Mouse (Mus musculus): ENCODE measurements around the gene Slc17a1. TPM values are rescaled to one million over a fixed set of nuclear protein-coding genes. Genes with fewer than 3 reads are reported as not detected.

Slc17a1 gene
- polyA plus RNA-seq, 1 experiment from 2014 or later, result 0.17 TPM

GRCm38 (mm10) chr13:23910121-23910520, 42.6 kb downstream of the Slc17a1 start:
- Histone ChIP-seq H3K27me3 (ENCODE audit: control insufficient read depth, insufficient read depth, low read depth, low read length) (no peaks in the 10 kb centered on the region), H3K27ac (ENCODE audit: low read length) (no peak overlapping the region), H3K4me2 (ENCODE audit: low read depth, low read length) (no peak overlapping the region), H3K36me3 (ENCODE audit: control insufficient read depth, insufficient read depth) (no peaks in the 10 kb centered on the region), H3K4me1 (ENCODE audit: control insufficient read depth, low read depth, low read length) (peaks cover 18% of the 10 kb centered on the region), H3K4me3 (ENCODE audit: low read depth, low read length) (no peak overlapping the region), H3K9me3 (replicated peaks; ENCODE audit: control insufficient read depth, low read length) (no peaks in the 10 kb centered on the region), H3K9ac (ENCODE audit: low read depth, low read length) (no peak overlapping the region)
- ATAC-seq (ENCODE audit: low read depth), result no peak
- WGBS (ENCODE audit: insufficient replicate concordance), result 29% methylated on average over 5 of the region's 5 CpGs

GRCm38 (mm10) chr13:23911335-23911734, 43.8 kb downstream of the Slc17a1 start:
- WGBS (ENCODE audit: insufficient replicate concordance), result 28% methylated on average over 5 of the region's 5 CpGs
- Histone ChIP-seq H3K27ac (ENCODE audit: low read length) (no peak overlapping the region), H3K4me1 (ENCODE audit: control insufficient read depth, low read depth, low read length) (peaks cover 18% of the 10 kb centered on the region), H3K36me3 (ENCODE audit: control insufficient read depth, insufficient read depth) (no peaks in the 10 kb centered on the region), H3K27me3 (ENCODE audit: control insufficient read depth, insufficient read depth, low read depth, low read length) (no peaks in the 10 kb centered on the region), H3K9me3 (replicated peaks; ENCODE audit: control insufficient read depth, low read length) (no peaks in the 10 kb centered on the region), H3K9ac (ENCODE audit: low read depth, low read length) (no peak overlapping the region), H3K4me3 (ENCODE audit: low read depth, low read length) (no peak overlapping the region), H3K4me2 (ENCODE audit: low read depth, low read length) (no peak overlapping the region)
- ATAC-seq (ENCODE audit: low read depth), result no peak

GRCm38 (mm10) chr13:23913791-23914306, 46.3 kb downstream of the Slc17a1 start:
- no peaks in the 10 kb centered on the region for H3K27me3 ChIP-seq (ENCODE audit: control insufficient read depth, insufficient read depth, low read depth, low read length)
- no peak overlapping the region for H3K4me2 ChIP-seq (ENCODE audit: low read depth, low read length)
- H3K4me3 ChIP-seq (ENCODE audit: low read depth, low read length), result no peak overlapping the region
- no peaks in the 10 kb centered on the region for H3K36me3 ChIP-seq (ENCODE audit: control insufficient read depth, insufficient read depth)
- ATAC-seq (ENCODE audit: low read depth), result peak; percentile 83
- H3K4me1 ChIP-seq (ENCODE audit: control insufficient read depth, low read depth, low read length), result peaks cover 18% of the 10 kb centered on the region
- H3K27ac ChIP-seq (ENCODE audit: low read length), result peak overlapping the region; percentile 81
- no peaks in the 10 kb centered on the region for H3K9me3 ChIP-seq (replicated peaks; ENCODE audit: control insufficient read depth, low read length)
- 4% methylated on average over 6 of the region's 6 CpGs for WGBS (ENCODE audit: insufficient replicate concordance)
- no peak overlapping the region for H3K9ac ChIP-seq (ENCODE audit: low read depth, low read length)

- H3K27ac ChIP-seq (ENCODE audit: low read length), result peak within 1 kb of the TSS; percentile 81
- no peak within 1 kb of the TSS for H3K9ac ChIP-seq (ENCODE audit: low read depth, low read length)
- 36% methylated on average over 9 of the region's 9 CpGs for WGBS (ENCODE audit: insufficient replicate concordance)
- no peaks in the 10 kb centered on the region for H3K9me3 ChIP-seq (replicated peaks; ENCODE audit: control insufficient read depth, low read length)
- no peaks in the 10 kb centered on the region for H3K27me3 ChIP-seq (ENCODE audit: control insufficient read depth, insufficient read depth, low read depth, low read length)
- no peaks in the 10 kb centered on the region for H3K36me3 ChIP-seq (ENCODE audit: control insufficient read depth, insufficient read depth)
- H3K4me3 ChIP-seq (ENCODE audit: low read depth, low read length), result no peak within 1 kb of the TSS
- no peak within 1 kb of the TSS for H3K4me2 ChIP-seq (ENCODE audit: low read depth, low read length)
- peaks cover 18% of the 10 kb centered on the region for H3K4me1 ChIP-seq (ENCODE audit: control insufficient read depth, low read depth, low read length)
- no peak for ATAC-seq (ENCODE audit: low read depth)
These were observed 47.0 kb downstream of the Slc17a1 start, which contains the start of gene Slc17a4 for GRCm38 (mm10) chr13:23914376-23915167. Slc17a4 (minus strand) TSS chr13:23915009.

GRCm38 (mm10) chr13:23916132-23916531, 48.6 kb downstream of the Slc17a1 start:
- Histone ChIP-seq H3K27ac (ENCODE audit: low read length) (no peak overlapping the region), H3K36me3 (ENCODE audit: control insufficient read depth, insufficient read depth) (no peaks in the 10 kb centered on the region)

GRCm38 (mm10) chr13:23917674-23918073, 50.1 kb downstream of the Slc17a1 start:
- Histone ChIP-seq H3K4me3 (ENCODE audit: low read depth, low read length) (no peak overlapping the region), H3K36me3 (ENCODE audit: control insufficient read depth, insufficient read depth) (no peaks in the 10 kb centered on the region), H3K27me3 (ENCODE audit: control insufficient read depth, insufficient read depth, low read depth, low read length) (no peaks in the 10 kb centered on the region), H3K4me2 (ENCODE audit: low read depth, low read length) (no peak overlapping the region), H3K9ac (ENCODE audit: low read depth, low read length) (no peak overlapping the region), H3K27ac (ENCODE audit: low read length) (no peak overlapping the region), H3K4me1 (ENCODE audit: control insufficient read depth, low read depth, low read length) (peaks cover 18% of the 10 kb centered on the region), H3K9me3 (replicated peaks; ENCODE audit: control insufficient read depth, low read length) (no peaks in the 10 kb centered on the region)
- ATAC-seq (ENCODE audit: low read depth), result no peak
- WGBS (ENCODE audit: insufficient replicate concordance), result 15% methylated on average over 4 of the region's 4 CpGs

More at GRCm38 (mm10) chr13:23916132-23916531, 48.6 kb downstream of the Slc17a1 start:
- no peaks in the 10 kb centered on the region for H3K27me3 ChIP-seq (ENCODE audit: control insufficient read depth, insufficient read depth, low read depth, low read length)
- ATAC-seq (ENCODE audit: low read depth), result no peak
- WGBS (ENCODE audit: insufficient replicate concordance), result 64% methylated on average over 1 of the region's 1 CpGs
- H3K9me3 ChIP-seq (replicated peaks; ENCODE audit: control insufficient read depth, low read length), result no peaks in the 10 kb centered on the region
- H3K9ac ChIP-seq (ENCODE audit: low read depth, low read length), result no peak overlapping the region
- no peak overlapping the region for H3K4me2 ChIP-seq (ENCODE audit: low read depth, low read length)
- H3K4me3 ChIP-seq (ENCODE audit: low read depth, low read length), result no peak overlapping the region
- peaks cover 18% of the 10 kb centered on the region for H3K4me1 ChIP-seq (ENCODE audit: control insufficient read depth, low read depth, low read length)

GRCm38 (mm10) chr13:23925792-23926191, 58.2 kb downstream of the Slc17a1 start:
- H3K36me3 ChIP-seq (ENCODE audit: control insufficient read depth, insufficient read depth), result no peaks in the 10 kb centered on the region
- H3K27me3 ChIP-seq (ENCODE audit: control insufficient read depth, insufficient read depth, low read depth, low read length), result no peaks in the 10 kb centered on the region
- no peak for ATAC-seq (ENCODE audit: low read depth)
- H3K9ac ChIP-seq (ENCODE audit: low read depth, low read length), result no peak overlapping the region
- H3K4me1 ChIP-seq (ENCODE audit: control insufficient read depth, low read depth, low read length), result no peaks in the 10 kb centered on the region
- H3K27ac ChIP-seq (ENCODE audit: low read length), result no peak overlapping the region
- no peak overlapping the region for H3K4me2 ChIP-seq (ENCODE audit: low read depth, low read length)
- no peak overlapping the region for H3K4me3 ChIP-seq (ENCODE audit: low read depth, low read length)
- 63% methylated on average over 2 of the region's 2 CpGs for WGBS (ENCODE audit: insufficient replicate concordance)
- H3K9me3 ChIP-seq (replicated peaks; ENCODE audit: control insufficient read depth, low read length), result no peaks in the 10 kb centered on the region

GRCm38 (mm10) chr13:23928637-23929036, 61.1 kb downstream of the Slc17a1 start:
- no peak overlapping the region for H3K4me3 ChIP-seq (ENCODE audit: low read depth, low read length)
- H3K9me3 ChIP-seq (replicated peaks; ENCODE audit: control insufficient read depth, low read length), result no peaks in the 10 kb centered on the region
- no peak overlapping the region for H3K9ac ChIP-seq (ENCODE audit: low read depth, low read length)
- peak overlapping the region; percentile 39; the same call in 1 of the 2 replicates for H3K4me2 ChIP-seq (ENCODE audit: low read depth, low read length)
- WGBS (ENCODE audit: insufficient replicate concordance), result 29% methylated on average over 3 of the region's 3 CpGs
- no peaks in the 10 kb centered on the region for H3K36me3 ChIP-seq (ENCODE audit: control insufficient read depth, insufficient read depth)
- H3K4me1 ChIP-seq (ENCODE audit: control insufficient read depth, low read depth, low read length), result no peaks in the 10 kb centered on the region
- H3K27me3 ChIP-seq (ENCODE audit: control insufficient read depth, insufficient read depth, low read depth, low read length), result no peaks in the 10 kb centered on the region
- H3K27ac ChIP-seq (ENCODE audit: low read length), result no peak overlapping the region
- ATAC-seq (ENCODE audit: low read depth), result peak; percentile 88

- H3K36me3 ChIP-seq (ENCODE audit: control insufficient read depth, insufficient read depth), result no peaks in the 10 kb centered on the region
- no peak overlapping the region for H3K27ac ChIP-seq (ENCODE audit: low read length)
- 72% methylated on average over 9 of the region's 9 CpGs for WGBS (ENCODE audit: insufficient replicate concordance)
- H3K27me3 ChIP-seq (ENCODE audit: control insufficient read depth, insufficient read depth, low read depth, low read length), result no peaks in the 10 kb centered on the region
- no peak for ATAC-seq (ENCODE audit: low read depth)
- H3K9ac ChIP-seq (ENCODE audit: low read depth, low read length), result no peak overlapping the region
- no peak overlapping the region for H3K4me3 ChIP-seq (ENCODE audit: low read depth, low read length)
- no peaks in the 10 kb centered on the region for H3K4me1 ChIP-seq (ENCODE audit: control insufficient read depth, low read depth, low read length)
- no peaks in the 10 kb centered on the region for H3K9me3 ChIP-seq (replicated peaks; ENCODE audit: control insufficient read depth, low read length)
- H3K4me2 ChIP-seq (ENCODE audit: low read depth, low read length), result no peak overlapping the region
These were observed 62.9 kb downstream of the Slc17a1 start for GRCm38 (mm10) chr13:23930461-23930860.

Data from liver, embryonic 16.5 days (tissue).